Mouse (Mus musculus) heart, embryonic 15.5 days (tissue): Measurements from ENCODE around the gene Hoxb1. TPM values are rescaled to one million over a fixed set of nuclear protein-coding genes. Genes with fewer than 3 reads are reported as not detected.

Experiments used
- ATAC-seq: fragments of 200-750 bp; cut with Nextera tagmentation; replicated peaks from 2 replicates; pipeline ENCODE4 v1.8.0; 2017; ENCODE audit warnings: low read depth, moderate TSS enrichment; ENCODE audit not compliant: insufficient number of reproducible peaks, insufficient read depth, low FRiP score
- H3K27ac ChIP-seq: fragments of 300-500 bp; sonication (generic); 2 replicates; pipeline ENCODE4 v1.5.1; 2015; ENCODE audit warnings: mild to moderate bottlenecking, inconsistent platforms
- H3K27me3 ChIP-seq: fragments of 300-500 bp; sonication (generic); 2 replicates; pipeline ENCODE4 v1.6.1; 2015; ENCODE audit warnings: inconsistent platforms
- H3K36me3 ChIP-seq: fragments of 300-500 bp; sonication (generic); 2 replicates; pipeline ENCODE4 v1.6.1; 2015; ENCODE audit warnings: mild to moderate bottlenecking, inconsistent platforms
- H3K4me1 ChIP-seq: fragments of 300-500 bp; sonication (generic); replicated peaks from 2 replicates; pipeline ENCODE4 v1.6.1; 2015; ENCODE audit warnings: inconsistent platforms
- H3K4me2 ChIP-seq: fragments of 300-500 bp; sonication (generic); 2 replicates; pipeline ENCODE4 v1.6.1; 2015; ENCODE audit warnings: inconsistent platforms, mild to moderate bottlenecking, moderate library complexity
- H3K4me3 ChIP-seq: fragments of 300-500 bp; sonication (generic); 2 replicates; pipeline ENCODE4 v1.5.1; 2015; ENCODE audit warnings: mild to moderate bottlenecking, inconsistent platforms
- H3K9ac ChIP-seq: fragments of 300-500 bp; sonication (generic); 2 replicates; pipeline ENCODE4 v1.6.1; 2015; ENCODE audit warnings: mild to moderate bottlenecking, inconsistent platforms
- H3K9me3 ChIP-seq: fragments of 300-500 bp; sonication (generic); replicated peaks from 2 replicates; pipeline ENCODE4 v1.6.1; 2016; ENCODE audit warnings: inconsistent platforms
- whole genome bisulfite sequencing: fragments of 180-500 bp; shearing (Covaris S2); methylation state at CpG from one replicate; pipeline ENCODE4 v1.1.7; 2015; ENCODE audit warnings: mixed read lengths; 5-methylcytosine and 5-hydroxymethylcytosine counted together
- polyA plus RNA-seq: library from polyadenylated mRNA; unstranded; fragments of >200 nt; fragmentation: Nextera tagmentation; extraction: Ambion mirVana; gene quantifications from 2 replicates; pipeline ENCODE4 v1.2.1, GENCODE M21; 2015

The Hoxb1 gene
- polyA plus RNA-seq, 1 experiment from 2014 or later: not detected

- Histone ChIP-seq H3K4me1 (peaks cover 16% of the 10 kb centered on the region), H3K9ac (no peak overlapping the region)
- 19% methylated on average over 11 of the region's 11 CpGs for WGBS
These were observed 14.2 kb upstream of the Hoxb1 start for GRCm38 (mm10) chr11:96351312-96351711.

GRCm38 (mm10) chr11:96351831-96352230, 13.7 kb upstream of the Hoxb1 start:
- peak overlapping the region; percentile 48 for H3K9ac ChIP-seq
- ATAC-seq: no peak
- peaks cover 91% of the 10 kb centered on the region for H3K27me3 ChIP-seq
- H3K36me3 ChIP-seq: no peaks in the 10 kb centered on the region
- H3K27ac ChIP-seq: peak overlapping the region; percentile 76
- 3% methylated on average over 22 of the region's 22 CpGs for WGBS
- peaks cover 16% of the 10 kb centered on the region for H3K4me1 ChIP-seq
- H3K9me3 ChIP-seq: no peaks in the 10 kb centered on the region
- peak overlapping the region; percentile 53 for H3K4me3 ChIP-seq
- peak overlapping the region; percentile 57 for H3K4me2 ChIP-seq

More at GRCm38 (mm10) chr11:96351312-96351711, 14.2 kb upstream of the Hoxb1 start:
- Histone ChIP-seq H3K4me2 (peak overlapping the region; percentile 57), H3K27me3 (peaks cover 91% of the 10 kb centered on the region), H3K36me3 (no peaks in the 10 kb centered on the region), H3K27ac (peak overlapping the region; percentile 76), H3K9me3 (no peaks in the 10 kb centered on the region), H3K4me3 (peak overlapping the region; percentile 53)
- no peak for ATAC-seq

- H3K27ac ChIP-seq: peak overlapping the region; percentile 76
- peaks cover 16% of the 10 kb centered on the region for H3K4me1 ChIP-seq
- peak overlapping the region; percentile 53 for H3K4me3 ChIP-seq
- no peaks in the 10 kb centered on the region for H3K36me3 ChIP-seq
- peak overlapping the region; percentile 57 for H3K4me2 ChIP-seq
- peak overlapping the region; percentile 48 for H3K9ac ChIP-seq
- under 1% methylated on average over 75 of the region's 75 CpGs for WGBS
- no peak for ATAC-seq
- no peaks in the 10 kb centered on the region for H3K9me3 ChIP-seq
- peaks cover 95% of the 10 kb centered on the region for H3K27me3 ChIP-seq
These were observed 12.6 kb upstream of the Hoxb1 start for GRCm38 (mm10) chr11:96352691-96353521.

GRCm38 (mm10) chr11:96353522-96353841, 12.1 kb upstream of the Hoxb1 start:
- 5% methylated on average over 14 of the region's 14 CpGs for WGBS
- peaks cover 94% of the 10 kb centered on the region for H3K27me3 ChIP-seq
- ATAC-seq: no peak

GRCm38 (mm10) chr11:96353939-96354338, 11.6 kb upstream of the Hoxb1 start:
- Histone ChIP-seq H3K4me3 (peak overlapping the region; percentile 33), H3K4me2 (peak overlapping the region; percentile 57), H3K9me3 (no peaks in the 10 kb centered on the region), H3K9ac (peak overlapping the region; percentile 7; the same call in 1 of the 2 replicates), H3K27me3 (peaks cover 89% of the 10 kb centered on the region), H3K4me1 (peaks cover 16% of the 10 kb centered on the region), H3K27ac (peak overlapping the region; percentile 37; the same call in 1 of the 2 replicates), H3K36me3 (no peaks in the 10 kb centered on the region)
- ATAC-seq: no peak
- 22% methylated on average over 8 of the region's 8 CpGs for WGBS

More at GRCm38 (mm10) chr11:96353522-96353841, 12.1 kb upstream of the Hoxb1 start:
- H3K4me2 ChIP-seq: peak overlapping the region; percentile 57
- peak overlapping the region; percentile 76 for H3K27ac ChIP-seq
- H3K4me1 ChIP-seq: peaks cover 16% of the 10 kb centered on the region
- H3K36me3 ChIP-seq: no peaks in the 10 kb centered on the region
- H3K9me3 ChIP-seq: no peaks in the 10 kb centered on the region
- peak overlapping the region; percentile 53 for H3K4me3 ChIP-seq
- H3K9ac ChIP-seq: peak overlapping the region; percentile 48

GRCm38 (mm10) chr11:96354376-96354775, 11.2 kb upstream of the Hoxb1 start:
- Histone ChIP-seq H3K27me3 (peaks cover 86% of the 10 kb centered on the region), H3K9ac (peak overlapping the region; percentile 7; the same call in 1 of the 2 replicates), H3K36me3 (no peaks in the 10 kb centered on the region), H3K9me3 (no peaks in the 10 kb centered on the region), H3K4me2 (peak overlapping the region; percentile 57), H3K4me1 (peaks cover 16% of the 10 kb centered on the region), H3K27ac (peak overlapping the region; percentile 37; the same call in 1 of the 2 replicates), H3K4me3 (peak overlapping the region; percentile 33)
- no peak for ATAC-seq
- 2% methylated on average over 25 of the region's 25 CpGs for WGBS

GRCm38 (mm10) chr11:96354801-96355311, 10.7 kb upstream of the Hoxb1 start:
- WGBS: 13% methylated on average over 9 of the region's 9 CpGs
- no peaks in the 10 kb centered on the region for H3K36me3 ChIP-seq
- no peak overlapping the region for H3K27ac ChIP-seq
- H3K4me1 ChIP-seq: peaks cover 16% of the 10 kb centered on the region
- H3K4me3 ChIP-seq: peak overlapping the region; percentile 33
- 0 out of 2 replicates have a peak overlapping the region, but pooled peaks have one; percentile 7 for H3K9ac ChIP-seq
- H3K27me3 ChIP-seq: peaks cover 86% of the 10 kb centered on the region
- ATAC-seq: no peak
- peak overlapping the region; percentile 57 for H3K4me2 ChIP-seq
- no peaks in the 10 kb centered on the region for H3K9me3 ChIP-seq

- Histone ChIP-seq H3K9ac (no peak overlapping the region), H3K27ac (no peak overlapping the region), H3K27me3 (peaks cover 86% of the 10 kb centered on the region), H3K9me3 (no peaks in the 10 kb centered on the region), H3K4me3 (no peak overlapping the region), H3K4me1 (peaks cover 7% of the 10 kb centered on the region), H3K4me2 (no peak overlapping the region), H3K36me3 (no peaks in the 10 kb centered on the region)
- whole genome bisulfite sequencing: 18% methylated on average over 5 of the region's 5 CpGs
- no peak for ATAC-seq
These were observed 1.7 kb upstream of the Hoxb1 start for GRCm38 (mm10) chr11:96363807-96364206.

GRCm38 (mm10) chr11:96366092-96367041, 815 bp downstream of the Hoxb1 start:
- 6% methylated on average over 47 of the region's 47 CpGs for WGBS
- H3K9ac ChIP-seq: no peak overlapping the region
- H3K36me3 ChIP-seq: no peaks in the 10 kb centered on the region
- peak overlapping the region; percentile 7; the same call in 1 of the 2 replicates for H3K4me2 ChIP-seq
- peaks cover 7% of the 10 kb centered on the region for H3K4me1 ChIP-seq
- ATAC-seq: no peak
- peaks cover 96% of the 10 kb centered on the region for H3K27me3 ChIP-seq
- peak overlapping the region; percentile 7; the same call in 1 of the 2 replicates for H3K4me3 ChIP-seq
- no peaks in the 10 kb centered on the region for H3K9me3 ChIP-seq
- H3K27ac ChIP-seq: no peak overlapping the region

GRCm38 (mm10) chr11:96367141-96367540, 1.6 kb downstream of the Hoxb1 start:
- Histone ChIP-seq H3K27me3 (peaks cover 95% of the 10 kb centered on the region), H3K4me1 (peaks cover 7% of the 10 kb centered on the region), H3K4me3 (no peak overlapping the region), H3K27ac (no peak overlapping the region), H3K9me3 (no peaks in the 10 kb centered on the region), H3K9ac (no peak overlapping the region), H3K36me3 (no peaks in the 10 kb centered on the region), H3K4me2 (no peak overlapping the region)
- ATAC-seq: no peak
- 33% methylated on average over 6 of the region's 6 CpGs for WGBS

- no peak overlapping the region for H3K27ac ChIP-seq
- no peaks in the 10 kb centered on the region for H3K9me3 ChIP-seq
- H3K27me3 ChIP-seq: peaks cover 98% of the 10 kb centered on the region
- H3K9ac ChIP-seq: no peak overlapping the region
- H3K4me3 ChIP-seq: no peak overlapping the region
- H3K36me3 ChIP-seq: no peaks in the 10 kb centered on the region
- 21% methylated on average over 5 of the region's 5 CpGs for WGBS
- peaks cover 7% of the 10 kb centered on the region for H3K4me1 ChIP-seq
- ATAC-seq: no peak
- H3K4me2 ChIP-seq: no peak overlapping the region
These were observed 3.1 kb downstream of the Hoxb1 start for GRCm38 (mm10) chr11:96368686-96369085.
